Mouse (Mus musculus) myocyte (in vitro differentiated cells): ENCODE results near the gene Zfp423.

ENCODE experiments used
- MYOD1 ChIP-seq, 3 experiments: IDR thresholded peaks; one replicate each; pipeline ENCODE4 v1.6.1; 2011; ENCODE audit warnings: control low read depth in 2 of 3, low read depth in 2 of 3, mild to moderate bottlenecking in 2 of 3, moderate library complexity in 1 of 3; ENCODE audit not compliant: insufficient read length in 2 of 3, control insufficient read depth in 1 of 3
- POLR2A ChIP-seq: IDR thresholded peaks from one replicate; pipeline ENCODE4 v1.6.1; 2011; ENCODE audit warnings: low read depth, mild to moderate bottlenecking, control low read depth, moderate library complexity; ENCODE audit not compliant: insufficient read length
- TCF12 ChIP-seq: IDR thresholded peaks from one replicate; pipeline ENCODE4 v1.6.1; 2011; ENCODE audit warnings: mild to moderate bottlenecking, control low read depth; ENCODE audit not compliant: poor library complexity, insufficient read depth, severe bottlenecking

GRCm38 (mm10) chr8:87775889-87776288 lies 183.5 kb downstream of the Zfp423 start:
- no peak for TF ChIP-seq TCF12
- no peak for TF ChIP-seq MYOD1 (IDR thresholded peaks at IDR 0.05; ENCODE audit: control insufficient read depth in 1 of 3, insufficient read length in 2 of 3, low read depth in 2 of 3)
- TF ChIP-seq POLR2A: no peak
